Mouse (Mus musculus) E14TG2a.4 (cell line): ENCODE data around the gene Plac9a.

Source experiments
- CTCF ChIP-seq: conservative IDR thresholded peaks from 2 replicates; pipeline ENCODE4 v1.5.1; 2014; ENCODE audit warnings: low read length
- POU5F1 ChIP-seq: IDR thresholded peaks from 2 replicates; pipeline ENCODE4 v1.6.1; 2014; ENCODE audit warnings: low read length, borderline replicate concordance

GRCm38 (mm10) chr14:25839791-25840190 lies 63.1 kb downstream of the Plac9a start:
- TF ChIP-seq CTCF = no peak
- TF ChIP-seq POU5F1 = no peak
